Mouse (Mus musculus): ENCODE results near the gene Acp5. TPM values are rescaled to one million over a fixed set of nuclear protein-coding genes. Genes with fewer than 3 reads are reported as not detected.
A peak's percentile ranks its signal among the peaks of the same experiment; 100 is the strongest.

The Acp5 gene
- total RNA-seq, 2 experiments from 2014 or later: 0.28 to 0.41 TPM

DNA sequence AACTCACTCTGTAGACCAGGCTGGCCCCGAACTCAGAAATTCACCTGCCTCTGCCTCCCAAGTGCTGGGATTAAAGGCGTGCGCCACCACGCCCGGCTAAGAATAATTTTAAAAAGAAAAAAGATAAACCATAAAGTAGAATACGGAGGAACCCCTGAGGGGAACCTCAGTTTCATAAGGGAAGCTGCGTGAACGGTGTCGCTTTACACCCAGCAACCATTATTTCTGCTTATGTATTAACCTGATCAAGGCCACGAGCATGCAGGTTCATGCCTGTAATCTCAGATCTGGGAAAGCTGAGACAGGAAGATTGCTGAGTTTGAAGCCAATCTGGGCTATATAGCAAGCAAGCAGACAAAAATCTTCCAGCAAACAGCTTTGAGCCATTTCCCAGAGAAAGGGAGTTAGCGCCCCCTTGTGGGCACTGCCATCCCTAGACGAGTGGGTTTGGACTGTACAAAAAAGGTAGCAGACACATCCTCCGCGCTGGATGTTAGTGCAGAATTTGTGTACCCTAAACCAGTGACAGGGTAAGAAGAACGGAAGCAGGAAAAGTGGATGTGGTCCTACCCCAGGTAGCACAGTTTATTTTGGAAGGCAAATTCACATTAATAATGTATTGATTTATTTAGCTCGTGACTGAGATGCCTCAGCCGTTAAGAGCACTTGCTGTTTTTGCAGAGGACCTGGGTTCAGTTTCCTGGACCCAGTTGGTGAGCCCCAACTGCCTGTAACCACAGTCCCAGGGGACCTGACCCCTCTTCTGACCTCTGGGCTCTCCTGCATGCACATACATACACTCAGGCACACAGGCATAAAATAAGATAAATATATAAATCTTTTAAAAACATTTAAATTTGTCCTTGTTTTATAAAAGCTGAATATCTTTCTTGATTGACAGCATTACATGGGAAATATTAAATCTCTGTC is 7.9 kb upstream of the Acp5 start:
- peak; percentile 84 to 92 for DNase-seq (ENCODE audit: low spot score in 2 of 2)
- intact Hi-C loops (cut with DNase I): loop anchor here (2.0 to 5.0 kb wide), 2 partner anchors 77 to 166 kb away; no protein-coding TSS in a partner anchor

DNA sequence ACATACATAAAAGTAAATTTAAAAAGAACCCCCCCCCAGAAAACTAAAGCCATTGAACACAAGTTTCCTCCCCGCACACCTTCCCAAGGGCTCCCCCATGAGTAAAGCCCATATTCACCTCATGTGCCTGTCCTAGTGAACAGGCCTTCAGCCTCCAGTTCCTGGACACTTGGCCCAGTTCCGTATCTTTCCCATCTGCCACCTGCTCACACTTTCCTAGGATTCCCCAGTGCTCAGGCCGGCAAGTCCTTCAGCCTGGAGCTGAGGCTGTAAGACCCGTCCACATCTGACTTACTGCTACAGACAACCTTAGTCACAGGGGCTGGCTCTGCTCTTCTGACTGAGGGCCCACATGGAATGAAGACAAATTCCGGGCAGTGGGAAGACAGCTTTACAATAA is 4.2 kb upstream of the Acp5 start:
- DNase-seq (ENCODE audit: low spot score in 2 of 2): no peak
- intact Hi-C loops (cut with DNase I): loop anchor here (5.0 kb wide), 1 partner anchor 162 kb away; no protein-coding TSS in a partner anchor

DNA sequence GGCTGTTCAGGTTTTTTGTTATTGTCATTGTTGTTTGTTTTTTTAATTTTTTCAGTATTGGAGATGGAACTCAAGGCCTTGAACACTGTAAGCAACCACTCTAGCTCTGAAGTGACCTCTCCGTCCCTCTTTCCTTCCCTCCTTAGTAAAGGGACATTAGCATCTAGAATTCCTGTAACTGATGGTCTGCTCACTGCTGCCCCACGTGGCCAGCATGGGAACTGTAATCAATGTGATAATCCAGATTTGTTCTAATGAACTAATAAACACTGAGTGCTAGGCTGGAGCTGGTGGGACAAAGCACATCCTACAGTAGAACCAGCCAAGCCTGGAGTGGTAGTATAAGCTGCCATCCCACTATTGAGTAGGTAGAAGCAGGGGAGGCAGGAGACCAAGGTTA is 3.0 kb upstream of the Acp5 start:
- no peak for DNase-seq (ENCODE audit: low spot score in 2 of 2)
- intact Hi-C loops (cut with DNase I): no loop called here

DNA sequence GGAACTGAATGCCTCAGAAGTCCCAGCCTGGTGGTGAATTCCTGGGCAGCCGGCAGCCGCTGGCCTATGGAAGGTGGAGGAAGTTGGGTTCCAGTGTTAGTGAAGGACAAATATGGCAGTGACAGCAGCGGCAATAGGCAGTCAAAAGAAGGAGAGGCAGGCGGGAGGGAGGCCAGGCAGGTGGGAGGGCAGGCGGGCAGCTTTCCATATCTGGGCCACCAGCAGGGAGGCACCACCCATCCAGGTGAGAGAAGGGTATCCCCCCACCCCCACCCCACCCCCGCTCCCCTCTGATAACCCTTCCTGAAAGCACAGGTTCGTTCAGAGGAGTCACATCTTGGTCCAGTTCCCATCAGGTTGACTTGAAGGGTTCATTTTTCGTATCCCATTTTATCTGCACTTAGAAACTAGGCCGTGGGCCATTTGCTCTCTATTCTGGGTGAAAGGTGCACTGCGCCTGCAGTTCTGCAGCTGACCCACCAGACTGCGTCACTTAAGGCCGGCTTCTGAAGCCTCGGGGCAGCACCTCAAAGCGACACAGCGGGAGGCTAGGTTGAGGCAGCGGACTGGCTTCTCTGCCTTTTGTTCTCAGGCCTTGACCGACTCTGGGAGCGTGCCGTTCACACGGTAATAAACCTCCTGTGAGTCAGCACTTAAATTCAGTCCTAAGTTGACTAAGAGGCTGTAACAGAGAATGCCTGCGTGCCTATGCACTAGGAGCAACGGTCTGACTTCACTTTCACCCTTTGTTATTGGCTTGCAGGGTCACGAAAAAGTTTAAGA is 1.4 kb upstream of the Acp5 start:
- intact Hi-C loops (cut with DNase I): no loop called here
- DNase-seq (ENCODE audit: low spot score in 2 of 2): no peak

DNA sequence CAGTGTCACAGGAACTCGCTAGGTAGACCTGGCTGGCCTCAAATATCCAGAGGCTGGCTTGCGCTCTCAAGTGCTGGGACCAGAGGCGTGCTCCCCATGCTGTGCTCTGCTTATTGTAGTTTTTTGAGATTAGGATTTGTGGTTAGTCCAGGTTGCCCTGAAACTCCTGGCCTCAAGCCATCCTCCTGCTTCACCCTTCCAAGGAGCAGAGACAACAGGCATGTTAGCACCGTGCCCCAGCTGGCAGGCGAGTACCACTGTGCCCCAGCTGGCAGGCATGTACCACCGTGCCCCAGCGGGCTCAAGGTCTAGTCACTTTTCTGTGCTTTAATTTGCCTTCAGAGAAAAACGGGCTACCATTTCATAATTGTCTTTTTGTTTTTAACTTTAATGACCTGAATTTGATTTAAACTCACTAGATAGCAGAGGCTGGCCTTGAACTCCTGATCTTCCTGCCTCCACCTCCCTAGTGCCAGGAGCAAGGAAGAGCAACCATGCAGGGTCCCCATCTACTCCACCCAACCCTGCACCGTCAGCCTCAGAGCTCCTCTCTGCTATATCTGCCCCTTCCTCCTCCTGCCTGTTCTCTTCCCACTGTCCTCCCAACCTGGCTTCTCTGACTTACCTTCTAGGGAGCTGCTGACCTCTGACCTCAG is 395 bp downstream of the Acp5 start:
- intact Hi-C loops (cut with DNase I): no loop called here
- DNase-seq (ENCODE audit: low spot score in 2 of 2): no peak

DNA sequence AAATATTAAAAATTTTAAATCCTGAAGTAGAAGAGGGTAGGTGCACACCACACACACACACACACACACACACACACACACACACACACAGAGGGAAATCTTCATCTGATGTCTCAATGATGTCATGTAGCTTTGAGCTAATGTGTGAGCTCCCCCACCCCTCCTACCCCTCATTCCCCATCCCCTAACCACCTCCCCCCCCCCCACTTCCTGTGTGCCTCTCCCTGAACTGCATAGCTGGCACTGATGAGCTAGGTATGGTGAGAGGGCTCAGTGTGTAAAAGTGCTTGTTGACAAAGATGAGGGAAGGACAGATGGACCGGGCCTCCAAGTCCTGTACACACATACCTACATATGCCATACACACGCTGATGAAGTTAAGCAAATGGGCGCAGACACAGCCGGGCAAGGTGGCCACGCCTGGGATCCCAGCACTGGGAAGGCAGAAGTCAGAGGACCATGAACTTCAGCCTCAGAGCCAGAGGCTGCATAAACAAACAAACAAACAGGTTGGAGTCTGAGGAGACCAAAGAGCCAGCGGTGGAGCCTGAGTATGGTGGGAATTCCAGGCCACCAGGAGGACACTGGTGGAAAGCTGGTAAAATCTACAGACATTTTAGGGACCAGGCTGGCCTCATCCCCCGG is 1.1 kb downstream of the Acp5 start:
- no peak for DNase-seq (ENCODE audit: low spot score in 2 of 2)
- intact Hi-C loops (cut with DNase I): no loop called here

DNA sequence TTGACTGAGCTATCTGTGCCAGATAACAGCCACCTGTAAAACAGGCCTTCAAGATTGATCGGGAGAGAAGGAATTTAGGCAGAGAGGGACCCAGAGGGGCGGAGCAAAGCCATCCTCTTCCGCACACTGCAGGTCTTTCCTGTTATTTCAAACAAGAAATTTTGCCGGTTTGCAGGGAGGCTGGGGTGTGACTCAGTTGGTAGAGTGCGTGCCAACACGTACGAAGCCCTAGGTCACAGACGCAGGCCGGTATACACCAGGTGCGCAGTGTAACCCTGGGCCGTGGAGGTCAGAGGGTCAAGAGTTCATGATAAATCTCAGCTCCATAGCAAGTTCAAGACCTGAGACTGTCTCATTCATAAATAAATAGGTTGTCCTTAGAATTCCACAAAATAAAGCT is 3.3 kb downstream of the Acp5 start:
- intact Hi-C loops (cut with DNase I): no loop called here
- no peak for DNase-seq (ENCODE audit: low spot score in 2 of 2)

DNA sequence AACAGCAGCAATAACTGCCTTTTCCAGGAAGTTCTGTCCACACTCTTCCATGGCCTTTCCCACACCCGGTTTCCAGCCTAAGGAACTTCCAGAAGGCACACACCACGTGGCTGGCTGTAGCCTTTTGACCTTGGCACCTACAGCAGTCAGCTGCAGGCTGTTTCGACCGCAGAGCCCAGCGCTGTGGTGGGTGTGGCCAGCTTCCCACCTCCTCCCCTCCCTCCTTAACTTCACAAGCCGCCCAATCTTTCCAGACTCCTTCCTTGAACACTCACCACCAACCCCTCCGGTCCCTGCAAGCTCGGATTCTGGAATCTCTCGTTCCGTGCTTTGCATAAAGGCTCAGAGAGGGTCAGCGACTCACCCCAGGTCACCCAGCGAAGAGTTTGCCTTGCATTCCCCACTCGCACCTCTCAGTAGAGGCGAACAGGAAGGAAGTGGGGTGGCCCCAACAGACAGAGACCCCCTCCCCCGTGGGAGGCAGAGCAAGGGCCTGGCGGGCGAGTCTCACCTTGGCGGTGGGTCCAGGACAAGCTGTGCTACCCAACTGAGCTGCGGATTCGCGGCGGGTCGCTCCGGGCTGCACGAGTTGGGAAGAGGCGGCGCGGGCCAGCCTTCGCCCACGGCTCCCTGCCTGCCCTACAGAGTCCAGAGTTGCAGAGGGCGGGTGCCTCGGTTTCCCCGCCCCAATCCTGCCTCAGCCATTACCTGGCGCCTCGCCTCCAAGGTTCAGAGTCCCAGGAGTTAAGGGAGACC is 4.1 kb downstream of the Acp5 start:
- intact Hi-C loops (cut with DNase I): no loop called here
- DNase-seq (ENCODE audit: low spot score in 2 of 2): no peak

DNA sequence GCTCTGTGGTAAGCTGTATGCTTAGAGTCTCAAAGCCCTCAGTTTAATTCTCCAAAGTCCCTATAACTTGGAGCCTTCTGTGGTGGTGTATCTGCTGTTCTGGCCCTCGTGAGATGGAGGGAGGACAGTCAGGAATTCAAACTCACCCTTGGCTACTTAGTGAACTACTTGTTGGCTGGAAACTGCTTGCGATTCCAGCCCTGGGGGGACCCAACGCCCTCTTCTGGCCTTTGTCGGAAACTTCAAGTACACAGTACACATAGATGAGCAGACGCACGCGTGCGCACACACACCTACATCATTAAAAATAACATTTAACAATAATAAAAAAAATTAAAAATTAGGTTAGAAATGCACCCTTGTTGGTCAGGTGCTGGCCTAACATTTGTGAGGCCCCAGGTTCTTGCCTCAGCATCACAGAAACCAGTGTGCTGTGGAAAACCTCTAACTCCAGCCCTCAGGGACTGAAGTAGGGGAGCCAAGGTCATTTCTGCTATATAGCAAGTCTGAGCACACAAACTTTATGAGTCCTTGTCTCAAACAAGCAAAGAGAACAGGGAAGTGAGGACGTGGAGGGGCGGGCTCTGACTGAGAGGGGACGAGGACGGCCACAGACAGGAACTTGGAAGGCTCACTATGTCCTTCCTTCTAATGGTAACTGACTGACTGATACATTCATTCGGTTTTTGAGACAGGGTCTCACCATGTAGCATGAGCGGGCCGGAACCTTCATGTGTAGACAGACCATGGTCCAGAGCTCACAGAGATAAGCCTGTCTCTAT is 10.1 kb downstream of the Acp5 start:
- intact Hi-C loops (cut with DNase I): no loop called here
- no peak for DNase-seq (ENCODE audit: low spot score in 2 of 2)

DNA sequence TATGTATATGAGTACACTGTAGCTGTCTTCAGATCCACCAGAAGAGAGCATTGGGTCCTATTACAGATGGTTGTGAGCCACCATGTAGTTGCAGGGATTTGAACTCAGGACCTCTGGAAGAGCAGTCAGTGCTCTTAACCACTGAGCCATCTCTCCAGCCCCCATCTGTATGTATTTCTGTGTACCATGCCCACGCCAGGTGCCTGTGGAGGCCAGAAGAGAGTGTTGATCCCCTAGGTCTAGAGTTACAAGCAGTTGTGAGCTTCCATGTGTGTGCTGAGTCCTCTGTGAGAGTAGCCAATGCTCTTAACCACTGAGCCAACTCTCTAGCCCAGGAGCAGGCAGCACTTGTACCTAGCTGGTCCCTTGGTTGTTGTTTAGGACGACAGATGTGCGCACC is 11.3 kb downstream of the Acp5 start:
- no peak for DNase-seq (ENCODE audit: low spot score in 2 of 2)
- intact Hi-C loops (cut with DNase I): no loop called here

DNA sequence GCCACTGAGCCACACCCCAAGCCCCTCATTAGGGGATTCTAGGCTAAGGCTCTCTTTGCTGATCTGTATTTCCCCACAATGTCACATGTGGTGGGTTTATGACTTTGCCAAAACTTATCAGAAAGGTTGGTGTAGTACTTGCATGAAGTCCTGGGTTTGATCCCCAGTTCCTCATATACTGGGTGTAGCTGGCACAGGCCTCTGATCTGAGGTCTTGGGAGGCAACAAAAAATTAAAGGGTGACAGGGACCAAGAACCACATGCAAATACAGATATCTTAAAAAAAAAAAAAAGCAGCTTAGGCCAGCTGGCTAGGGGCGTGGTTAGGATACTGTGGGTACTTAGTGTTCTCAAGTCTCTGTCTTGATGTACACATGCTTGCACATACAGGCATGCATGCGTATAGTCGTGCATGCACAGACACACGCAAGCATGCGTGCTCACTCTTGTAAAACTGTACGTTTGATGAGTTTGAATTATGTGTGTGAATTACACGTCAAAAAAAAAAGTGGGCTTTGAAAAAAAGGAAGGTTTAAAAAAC is 12.4 kb downstream of the Acp5 start:
- no peak for DNase-seq (ENCODE audit: low spot score in 2 of 2)
- intact Hi-C loops (cut with DNase I): no loop called here

DNA sequence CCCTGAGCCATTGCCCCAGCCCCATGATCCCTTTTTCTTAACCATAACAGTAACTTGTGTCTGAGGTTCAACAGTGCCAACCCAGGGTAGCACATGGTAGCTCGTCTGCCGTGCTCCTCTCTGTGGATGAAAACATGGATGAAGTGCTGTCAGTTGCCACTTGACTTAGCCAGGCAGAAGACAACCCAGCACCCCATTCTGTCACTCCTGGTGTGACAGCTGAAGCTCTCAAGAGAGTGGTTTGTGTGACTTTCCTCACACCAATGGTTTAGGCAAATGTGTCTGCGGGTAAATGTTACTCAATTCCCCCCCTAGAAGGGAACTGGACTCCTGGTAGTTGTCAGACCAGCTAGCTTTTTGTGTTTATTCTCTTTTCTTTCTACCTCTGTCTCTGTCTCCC is 13.5 kb downstream of the Acp5 start:
- no peak for DNase-seq (ENCODE audit: low spot score in 2 of 2)
- intact Hi-C loops (cut with DNase I): no loop called here

DNA sequence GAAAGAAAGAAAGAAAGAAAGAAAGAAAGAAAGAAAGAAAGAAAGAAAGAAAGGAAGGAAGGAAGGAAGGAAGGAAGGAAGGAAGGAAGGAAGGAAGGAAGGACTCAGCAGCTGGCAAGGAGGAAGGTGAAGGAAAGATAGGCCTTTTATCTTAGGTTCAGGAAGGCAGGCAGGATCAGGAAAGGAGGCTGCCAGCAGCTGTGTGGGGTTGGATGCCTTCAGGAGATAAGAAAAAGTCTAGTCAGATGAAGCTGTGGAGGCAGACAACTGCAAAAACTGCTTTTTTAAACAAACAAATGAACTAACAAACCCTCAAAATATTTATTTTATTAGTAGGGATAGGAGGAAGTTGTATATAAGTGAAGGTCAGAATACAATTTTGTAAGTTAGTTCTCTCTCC is 14.0 kb downstream of the Acp5 start:
- no peak for DNase-seq (ENCODE audit: low spot score in 2 of 2)
- intact Hi-C loops (cut with DNase I): no loop called here

DNA sequence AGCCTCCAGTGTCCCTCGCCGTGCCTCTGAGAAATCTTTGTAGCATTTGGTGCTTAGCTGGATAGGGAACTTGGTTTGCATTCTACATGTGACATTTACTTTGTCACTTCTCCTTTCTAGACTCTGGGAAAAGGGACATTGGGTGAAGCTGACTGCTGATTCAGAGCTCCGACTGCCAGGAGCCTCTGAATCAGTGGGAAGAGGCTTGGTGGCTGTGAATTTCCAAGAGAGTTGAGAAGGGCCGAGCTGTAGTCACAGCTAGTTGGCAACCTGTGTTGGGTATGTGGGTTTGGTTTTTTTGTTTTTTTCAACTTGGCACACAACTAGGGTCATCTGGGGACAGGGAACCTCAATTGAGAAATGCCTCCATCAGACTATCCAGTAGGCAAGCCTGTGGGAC is 16.0 kb downstream of the Acp5 start:
- peak in 1 of 2 experiments; percentile 87 for DNase-seq (ENCODE audit: low spot score in 2 of 2)
- intact Hi-C loops (cut with DNase I): no loop called here

DNA sequence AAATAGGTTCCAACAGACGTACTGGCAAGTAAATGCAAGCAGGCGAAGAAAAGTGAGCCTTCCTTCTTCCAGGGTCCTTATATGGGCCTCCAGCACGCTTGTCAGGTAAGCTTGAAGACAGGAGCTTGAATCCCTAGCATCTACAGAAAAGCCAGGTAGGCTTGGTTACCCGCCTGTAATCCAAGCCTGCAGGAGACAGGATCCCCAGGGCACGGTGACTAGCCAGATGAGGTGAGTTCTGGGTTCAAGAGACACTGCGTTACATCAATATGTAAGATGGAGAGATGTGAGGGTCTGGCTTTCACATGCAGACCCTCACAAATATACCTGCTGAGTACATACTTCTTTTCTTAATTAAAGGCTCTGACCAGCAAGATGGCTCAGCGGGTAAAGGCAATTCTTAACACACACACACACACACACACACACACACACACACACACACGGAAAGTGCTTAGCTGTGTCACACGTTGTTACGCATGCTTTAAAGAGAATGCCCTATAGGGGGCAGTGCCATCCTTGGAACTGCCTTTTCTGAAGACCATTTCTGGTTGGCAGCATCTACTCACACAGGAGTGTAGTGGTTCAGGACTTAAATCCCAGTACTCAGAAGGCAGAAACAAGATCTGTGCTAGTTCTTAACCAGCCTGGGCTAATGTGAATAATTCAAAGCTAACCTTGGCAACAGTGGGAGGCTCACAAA is 17.6 kb downstream of the Acp5 start:
- intact Hi-C loops (cut with DNase I): no loop called here
- DNase-seq (ENCODE audit: low spot score in 2 of 2): peak; percentile 47 to 66

DNA sequence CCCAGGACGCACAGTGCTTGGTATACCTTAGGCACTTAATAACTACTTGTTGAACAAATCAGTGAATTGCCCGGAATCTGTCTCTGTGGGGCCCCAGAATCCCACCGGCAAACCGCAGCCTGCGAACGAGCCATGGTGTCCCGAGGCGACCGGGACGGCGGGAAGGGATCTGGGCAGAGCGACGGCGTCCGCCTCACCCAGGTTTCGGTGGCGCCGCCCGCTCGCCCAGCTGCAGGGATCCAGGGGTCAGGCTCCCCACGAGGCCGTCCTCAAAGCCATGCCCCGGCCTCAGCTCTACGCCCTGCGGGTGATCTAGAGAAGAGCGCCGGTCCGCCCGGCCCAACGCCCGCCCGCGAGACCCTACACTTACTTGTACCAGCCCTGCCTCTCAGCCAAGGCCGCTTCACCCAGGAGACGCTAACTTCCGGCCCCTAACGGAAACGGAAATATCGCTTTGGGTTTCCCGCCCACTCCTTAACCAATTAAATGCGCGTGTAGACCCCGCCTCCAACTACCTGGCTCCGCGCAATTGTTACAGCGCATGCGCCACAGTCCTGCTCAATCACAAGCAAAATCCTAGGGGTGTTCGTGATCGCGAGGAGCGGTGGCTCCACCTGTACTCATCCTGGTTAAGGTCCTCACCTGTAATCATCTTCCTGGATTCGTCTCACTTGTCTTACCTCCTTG is 18.6 kb downstream of the Acp5 start, which contains the start of gene Elof1:
Gene Elof1 (minus strand): TSS at position 433 of the 687 bp plus-strand sequence.
- peak; percentile 94 to 98 for DNase-seq (ENCODE audit: low spot score in 2 of 2)
- intact Hi-C loops (cut with DNase I): no loop called here

DNA sequence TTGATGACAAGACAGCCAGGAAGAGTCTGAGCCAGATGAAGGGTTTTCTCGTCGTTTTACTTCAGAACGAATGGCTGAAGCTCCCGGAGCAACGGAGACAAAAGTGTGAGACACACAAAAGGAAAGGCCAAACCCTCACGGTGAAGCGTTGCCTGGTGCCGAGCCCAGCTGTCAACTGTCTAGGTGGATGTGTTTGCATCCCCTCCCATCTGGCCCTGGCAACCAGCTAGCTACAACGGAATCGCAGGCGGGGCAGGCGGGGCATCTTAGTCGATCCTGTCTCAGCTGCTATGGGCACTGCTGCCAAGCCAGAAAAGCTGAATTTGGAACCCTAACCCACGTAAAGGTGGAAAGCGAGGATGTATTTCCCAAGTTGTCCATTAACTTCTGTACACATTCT is 19.4 kb downstream of the Acp5 start:
- intact Hi-C loops (cut with DNase I): no loop called here
- peak in 1 of 2 experiments; percentile 17 for DNase-seq (ENCODE audit: low spot score in 2 of 2)

Data from left cerebral cortex, postnatal 25 days (tissue).